Mouse (Mus musculus): ENCODE results near the gene Baat.

GRCm38 (mm10) chr4:49503563-49503962 is 2.8 kb downstream of the Baat start:
- no peak for TF ChIP-seq POLR2A (IDR thresholded peaks at IDR 0.05; ENCODE audit: control insufficient read depth, low read depth, low read length)
- no peak for TF ChIP-seq CTCF (IDR thresholded peaks at IDR 0.05; ENCODE audit: control insufficient read depth, insufficient read depth, insufficient replicate concordance, low read depth, low read length)
